Mouse (Mus musculus): ENCODE results near the gene Gm11733.

DNA sequence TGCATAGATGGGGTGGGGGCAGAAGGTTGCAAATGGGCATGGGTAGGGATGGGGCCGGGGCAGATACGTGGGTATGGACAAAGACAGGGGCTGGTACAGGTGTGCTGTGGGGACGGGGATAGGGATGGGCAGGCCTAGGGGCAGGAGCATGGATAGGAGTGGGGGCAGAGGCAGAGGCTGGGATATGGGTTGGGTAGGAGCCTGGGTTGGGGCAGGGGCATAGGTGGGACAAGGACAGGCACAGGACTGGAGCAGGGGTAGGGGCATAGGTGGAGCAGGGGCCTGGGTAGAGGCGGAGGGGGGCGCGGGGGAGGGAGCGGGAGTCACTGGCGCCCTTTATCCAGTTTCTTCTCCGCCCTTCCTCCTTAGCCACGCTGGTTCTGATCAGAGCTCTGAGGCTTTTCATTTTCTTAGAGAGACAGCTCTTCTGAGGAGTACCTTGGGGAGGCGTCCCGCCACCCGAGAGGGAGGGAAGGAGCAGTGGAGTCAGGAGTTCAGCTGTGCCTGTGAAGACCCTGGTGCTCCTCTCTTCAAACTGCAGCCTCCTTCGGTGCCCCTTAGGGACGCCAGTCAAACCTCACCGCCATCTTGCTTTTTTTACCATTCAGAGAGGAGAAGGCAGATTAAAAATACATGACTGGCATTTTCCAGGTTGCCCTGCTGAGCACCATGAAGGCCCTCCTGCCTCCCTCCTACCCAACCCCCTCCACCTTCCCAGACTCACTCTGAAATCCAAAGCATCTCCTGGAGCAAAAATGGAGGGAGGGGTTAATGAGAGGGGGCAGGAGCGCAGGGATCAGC, 7.4 kb downstream of the Gm11733 start:
- TF ChIP-seq CTCF (IDR thresholded peaks at IDR 0.05; ENCODE audit: control insufficient read depth, insufficient read depth, insufficient read length) (no peak), MAX (IDR thresholded peaks at IDR 0.05) (no peak), FOSL1 (IDR thresholded peaks at IDR 0.05; ENCODE audit: insufficient read depth, low read length, poor library complexity, severe bottlenecking) (no peak), USF1 (IDR thresholded peaks at IDR 0.05; ENCODE audit: low read depth) (no peak), MYOD1 (IDR thresholded peaks at IDR 0.05; ENCODE audit: control insufficient read depth, insufficient read length, low read depth) (no peak), MYOG (IDR thresholded peaks at IDR 0.05; ENCODE audit: control insufficient read depth, extremely low read depth, insufficient read length) (no peak)
